Mouse (Mus musculus) pancreas, adult 10 weeks (tissue): Measurements from ENCODE around the gene Amigo1. TPM values are rescaled to one million over a fixed set of nuclear protein-coding genes. Genes with fewer than 3 reads are reported as not detected.

Source experiments
- polyA plus RNA-seq: library from polyadenylated mRNA; stranded (reverse); fragments of 350-450 nt; fragmentation: Illumina TruSeq; extraction: RNeasy Lipid Tissue Mini Kit (QIAGEN cat#74804); gene quantifications from one replicate; pipeline ENCODE4 v1.2.3, GENCODE M21; 2015; ENCODE audit warnings: low read depth, low replicate concordance; ENCODE audit not compliant: insufficient read depth

Amigo1 gene
- polyA plus RNA-seq = 5.3 TPM

DNA sequence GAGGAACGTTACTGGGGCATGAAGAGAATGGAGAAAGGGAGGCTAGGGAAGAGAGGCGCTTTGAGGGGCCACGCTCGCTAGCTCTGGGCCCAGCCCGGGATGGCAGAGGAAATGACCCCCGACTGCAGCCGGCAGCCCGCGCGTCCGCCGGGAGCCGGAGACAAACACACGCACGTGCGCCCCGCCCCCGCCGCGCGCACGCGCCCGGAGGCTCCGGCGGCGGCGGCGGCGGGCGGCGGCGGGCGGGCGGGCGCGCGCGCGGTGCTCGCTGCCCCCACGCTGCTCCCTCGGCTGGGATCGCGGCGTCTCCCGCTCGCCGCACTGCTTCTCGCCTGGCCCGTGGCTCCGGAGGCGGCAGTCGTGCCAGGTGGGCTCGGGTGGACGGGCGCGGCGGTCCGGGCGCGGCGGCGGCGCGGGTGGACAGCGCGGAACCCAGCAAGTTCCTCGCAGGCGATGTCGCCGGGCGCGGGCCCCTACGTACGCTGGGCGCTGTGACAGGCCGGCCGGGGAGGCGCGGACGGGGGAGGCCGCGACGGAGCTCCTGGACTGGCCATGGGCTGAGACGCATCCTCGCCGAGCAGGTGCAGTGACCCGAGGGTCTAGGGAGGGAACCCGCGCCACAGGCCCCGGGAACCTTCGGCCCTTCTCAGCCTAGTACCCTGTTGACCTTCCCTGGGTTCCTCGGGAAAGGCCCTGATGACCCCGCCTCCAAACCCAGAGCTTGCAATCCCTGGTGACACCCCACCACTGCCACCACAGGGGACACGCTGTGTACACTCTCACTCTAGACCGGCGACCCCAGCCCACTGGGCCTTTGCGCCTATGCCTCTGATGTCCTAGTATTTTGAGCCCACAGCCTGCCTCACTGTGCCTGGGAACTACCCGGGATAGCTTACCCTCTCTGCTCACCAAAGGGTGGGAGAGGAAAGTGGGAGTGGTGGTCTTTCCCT lies at the start of gene Amigo1:
Gene Amigo1 (plus strand): TSS at position 238 of the 950 bp plus-strand sequence.

DNA sequence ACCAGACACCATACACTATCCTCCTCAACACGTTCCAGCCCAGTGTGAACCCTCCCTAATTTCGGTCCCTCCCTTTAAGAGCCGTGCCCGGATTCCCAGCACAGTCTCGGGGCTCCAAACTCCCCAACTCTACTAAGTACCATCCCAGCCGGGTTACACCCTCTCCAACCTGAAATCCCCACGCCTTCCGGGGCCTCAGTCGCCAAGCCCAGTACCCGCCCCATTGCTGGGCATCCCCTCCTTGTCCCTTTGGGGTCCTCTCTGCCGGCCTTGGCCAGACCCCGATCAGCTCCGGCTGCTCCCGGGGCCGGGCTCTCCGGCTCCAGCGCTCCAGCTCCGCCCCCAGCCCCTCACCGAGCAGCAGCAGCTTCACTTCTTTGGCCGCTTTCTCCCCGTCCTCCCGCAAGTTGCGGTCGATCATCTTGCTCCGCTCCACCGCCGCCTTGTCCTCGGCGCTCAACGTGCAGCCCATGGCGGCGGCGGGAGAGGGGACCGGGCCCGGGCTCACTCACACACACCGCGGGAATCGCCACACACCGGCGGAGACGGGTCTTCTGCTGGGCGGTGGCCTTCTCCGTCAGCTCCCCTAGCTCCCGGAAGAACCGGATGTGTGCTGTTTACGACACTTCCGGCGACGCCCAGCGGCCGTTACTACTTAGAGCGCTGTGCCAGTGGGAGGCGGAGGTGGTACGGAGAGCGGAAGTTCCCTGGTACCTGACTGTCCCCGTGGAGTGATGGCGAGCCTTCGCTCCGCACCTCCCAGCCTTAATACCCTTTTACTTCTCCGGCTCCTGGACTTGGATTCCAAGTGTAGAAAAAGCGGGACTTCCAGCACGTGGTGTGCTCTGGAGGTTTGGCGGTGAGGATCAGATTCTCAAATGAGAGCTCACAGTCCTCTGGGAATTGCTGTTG lies 40.3 kb upstream of the Amigo1 start, which contains the start of gene Gnai3:
Gene Gnai3 (minus strand): TSS at position 613 of the 912 bp plus-strand sequence.

DNA sequence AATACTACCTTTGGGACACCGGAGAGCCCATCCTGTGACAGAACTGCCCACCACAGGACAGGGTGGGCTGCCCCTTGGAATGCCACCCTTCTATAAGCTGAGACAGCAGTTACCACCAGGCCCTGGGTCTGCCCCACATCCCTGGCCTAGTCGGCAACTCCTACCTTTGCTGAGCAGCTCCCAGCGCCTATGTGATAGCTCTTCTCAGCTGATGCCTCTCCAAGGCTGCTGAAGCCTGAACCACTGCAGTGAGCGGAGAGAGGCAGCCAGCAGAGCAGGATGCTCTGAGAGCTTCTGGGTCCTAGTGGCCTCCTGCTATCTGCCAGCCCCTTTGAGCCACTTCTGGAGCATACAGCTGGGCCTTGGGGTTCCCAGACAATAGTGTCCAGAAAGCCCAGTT lies 31.5 kb upstream of the Amigo1 start, which contains the start of gene Gpr61:
Gene Gpr61 (minus strand): TSS at position 227 of the 400 bp plus-strand sequence.

DNA sequence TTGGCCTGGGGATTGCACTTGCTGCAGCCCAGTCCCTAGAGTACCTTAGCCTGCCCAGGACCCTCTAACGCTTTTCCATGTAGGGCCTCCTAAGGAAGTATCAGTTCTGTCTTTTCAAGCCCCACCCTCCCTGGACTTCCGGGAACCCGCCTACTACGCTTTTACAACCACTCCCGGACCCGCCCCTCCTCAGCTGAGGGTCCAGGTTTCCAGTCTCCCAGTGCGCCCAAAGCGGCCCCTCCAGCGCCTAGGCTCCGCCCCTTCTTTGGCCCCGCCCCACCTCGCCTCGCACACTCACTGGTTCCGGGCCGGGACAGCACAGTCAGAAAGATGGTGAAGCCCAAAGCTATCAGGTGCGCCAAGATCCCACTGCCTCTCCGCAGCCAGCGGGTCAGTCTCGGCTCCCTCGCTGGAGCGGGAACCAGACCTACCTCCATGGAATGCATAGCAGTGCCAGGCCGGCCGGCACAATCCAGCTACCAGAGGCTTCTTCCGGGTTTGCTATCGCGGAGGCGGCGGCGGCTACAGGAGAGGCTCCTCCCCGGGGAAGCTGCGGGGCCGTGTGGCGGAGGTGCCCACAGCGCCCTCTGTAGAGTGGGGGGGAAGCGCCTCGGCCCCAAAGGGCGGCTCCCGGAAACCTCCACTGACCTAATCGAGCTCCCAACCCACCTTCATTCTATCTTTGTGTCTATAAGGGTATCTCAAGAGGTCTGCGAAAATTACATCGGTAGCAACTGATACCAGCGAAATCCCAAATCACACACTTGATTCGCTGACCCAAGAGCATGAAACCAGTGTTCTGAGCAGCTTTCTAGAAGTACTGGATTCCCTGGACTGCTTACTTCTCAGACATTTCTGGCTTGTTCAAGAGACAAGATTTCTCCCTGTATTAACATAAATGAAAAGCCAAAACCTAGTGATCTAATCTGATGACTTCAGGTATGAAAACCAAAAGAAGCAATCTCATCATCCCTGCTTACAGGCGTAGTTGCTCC lies 14.5 kb downstream of the Amigo1 start, which contains the start of gene Cyb561d1:
Gene Cyb561d1 (minus strand): TSS at position 884 of the 995 bp plus-strand sequence.

DNA sequence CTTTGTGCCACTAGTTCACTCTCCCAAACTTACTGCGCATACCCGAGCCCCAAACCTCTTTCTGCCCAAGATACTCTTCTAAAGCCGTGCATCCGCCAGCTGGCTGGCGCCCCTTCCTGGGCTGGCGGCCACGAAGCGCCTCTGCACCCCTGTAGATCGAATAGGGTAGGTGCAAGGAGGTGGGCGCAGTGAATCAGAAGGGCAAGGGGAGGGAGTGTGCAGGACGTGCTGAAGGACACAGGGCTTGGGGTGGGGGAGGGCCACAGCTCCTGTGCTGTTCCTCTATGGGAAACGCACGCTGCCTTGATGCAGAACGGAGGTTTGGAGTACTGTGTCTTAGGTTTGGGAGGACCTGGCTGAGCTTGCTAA lies 24.6 kb downstream of the Amigo1 start, which contains the start of gene Atxn7l2:
Gene Atxn7l2 (minus strand): TSS at position 164 of the 369 bp plus-strand sequence.

DNA sequence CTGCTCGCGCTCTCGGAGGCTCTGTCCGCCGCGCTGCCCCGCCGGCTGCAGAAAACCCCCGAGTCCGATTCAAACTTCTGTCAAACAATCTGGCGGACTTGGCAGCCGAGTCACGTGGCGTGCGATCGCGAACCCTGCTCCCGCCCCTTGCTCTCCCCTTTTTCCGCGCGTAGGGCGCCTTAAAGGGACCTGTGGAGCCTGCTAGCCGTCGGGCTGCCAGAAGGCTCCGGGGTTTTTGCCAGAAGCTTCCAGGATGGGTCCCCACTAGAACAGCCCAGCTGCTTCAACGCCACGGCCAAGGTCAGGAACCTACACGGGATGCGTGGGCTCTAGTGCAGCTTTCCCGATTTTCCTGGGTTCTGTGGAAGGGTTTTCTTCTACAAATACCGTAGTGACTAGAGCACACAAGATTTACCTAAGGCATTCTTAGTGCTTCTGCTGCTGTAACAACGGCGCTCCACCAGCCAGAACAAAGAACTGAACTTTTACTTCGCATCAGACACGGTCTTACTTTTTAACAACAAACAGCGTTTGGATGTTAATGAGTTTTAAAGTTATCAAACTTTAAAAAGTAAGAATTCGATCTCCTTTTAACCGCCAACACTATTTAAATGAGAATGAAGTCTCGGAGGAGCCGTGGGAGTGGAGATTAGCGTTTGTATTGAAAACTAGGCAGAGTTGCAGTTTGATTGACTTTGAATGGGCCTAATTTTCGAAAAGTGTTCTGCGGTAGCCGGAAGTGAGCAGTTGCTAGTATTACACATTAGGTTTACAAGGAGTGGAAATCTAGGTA lies 40.6 kb downstream of the Amigo1 start, which contains the start of gene Sypl2:
Gene Sypl2 (minus strand): TSS at position 91 of the 793 bp plus-strand sequence.

Other genes starting within 250 kb of the Amigo1 start
- gene Gstm6, start 242.6 kb upstream of the Amigo1 start, polyA plus RNA-seq = 1.3 TPM
- not detected for gene Gstm3, start 217.1 kb upstream of the Amigo1 start, polyA plus RNA-seq
- gene Gstm2, start 199.9 kb upstream of the Amigo1 start, polyA plus RNA-seq = 106 TPM
- gene Gstm1, start 168.4 kb upstream of the Amigo1 start, polyA plus RNA-seq = 199 TPM
- gene Gstm4, start 141.4 kb upstream of the Amigo1 start, polyA plus RNA-seq = 3.2 TPM
- gene Ampd2, start 99.7 kb upstream of the Amigo1 start, polyA plus RNA-seq = 39.0 TPM
- gene Gnat2, start 93.5 kb upstream of the Amigo1 start, polyA plus RNA-seq = 4.3 TPM
- 15.9 TPM for gene Gnai3, start 40.2 kb upstream of the Amigo1 start, polyA plus RNA-seq
- gene Gpr61, start 31.5 kb upstream of the Amigo1 start, polyA plus RNA-seq = not detected
- 2.6 TPM for gene Cyb561d1, start 14.9 kb downstream of the Amigo1 start, polyA plus RNA-seq
- 5.2 TPM for gene Atxn7l2, start 24.6 kb downstream of the Amigo1 start, polyA plus RNA-seq
- 0.87 TPM for gene Sypl2, start 40.3 kb downstream of the Amigo1 start, polyA plus RNA-seq
- gene Psma5, start 70.6 kb downstream of the Amigo1 start, polyA plus RNA-seq = 19.0 TPM
- 8.2 TPM for gene Sort1, start 97.7 kb downstream of the Amigo1 start, polyA plus RNA-seq
- gene Mybphl, start 178.6 kb downstream of the Amigo1 start, polyA plus RNA-seq = not detected
- 0.50 TPM for gene Psrc1, start 197.5 kb downstream of the Amigo1 start, polyA plus RNA-seq
- gene Celsr2, start 229.2 kb downstream of the Amigo1 start, polyA plus RNA-seq = 6.2 TPM